Mouse (Mus musculus): Measurements from ENCODE around the gene Mrpl24.

GRCm38 (mm10) chr3:87949955-87950515 is 30.7 kb downstream of the Mrpl24 start:
- TF ChIP-seq CTCF (IDR thresholded peaks at IDR 0.05; ENCODE audit: control insufficient read depth, insufficient read depth, insufficient replicate concordance, low read depth, low read length) = no peak
- no peak for TF ChIP-seq POLR2A (IDR thresholded peaks at IDR 0.05; ENCODE audit: control insufficient read depth, low read depth, low read length)

All from testis, adult 2 months (tissue).